Mouse (Mus musculus) liver, embryonic 16.5 days (tissue): ENCODE data around the gene Adat3. TPM values are rescaled to one million over a fixed set of nuclear protein-coding genes. Genes with fewer than 3 reads are reported as not detected.

Experiments
- ATAC-seq: fragments of 200-750 bp; cut with Nextera tagmentation; 2 replicates; pipeline ENCODE4 v1.8.0; 2017; ENCODE audit warnings: low read depth, mild to moderate bottlenecking, moderate number of reproducible peaks, moderate library complexity
- H3K27ac ChIP-seq: fragments of 300-500 bp; sonication (generic); 2 replicates; pipeline ENCODE4 v1.5.1; 2014; ENCODE audit warnings: mild to moderate bottlenecking, low read length
- H3K27me3 ChIP-seq: fragments of 300-500 bp; sonication (generic); 2 replicates; pipeline ENCODE4 v1.6.1; 2014; ENCODE audit warnings: low read depth, low read length, mixed read lengths; ENCODE audit not compliant: control insufficient read depth, insufficient read depth
- H3K36me3 ChIP-seq: fragments of 300-500 bp; sonication (generic); 2 replicates; pipeline ENCODE4 v1.6.1; 2014; ENCODE audit warnings: mild to moderate bottlenecking; ENCODE audit not compliant: control insufficient read depth, insufficient read depth
- H3K4me1 ChIP-seq: fragments of 300-500 bp; sonication (generic); 2 replicates; pipeline ENCODE4 v1.6.1; 2014; ENCODE audit warnings: low read depth, low read length, mixed read lengths; ENCODE audit not compliant: control insufficient read depth
- H3K4me2 ChIP-seq: fragments of 300-500 bp; sonication (generic); 2 replicates; pipeline ENCODE4 v1.6.1; 2014; ENCODE audit warnings: low read depth, low read length, mixed read lengths
- H3K4me3 ChIP-seq: fragments of 300-500 bp; sonication (generic); 2 replicates; pipeline ENCODE4 v1.5.1; 2014; ENCODE audit warnings: low read depth, mild to moderate bottlenecking, low read length
- H3K9ac ChIP-seq: fragments of 300-500 bp; sonication (generic); 2 replicates; pipeline ENCODE4 v1.6.1; 2014; ENCODE audit warnings: low read depth, low read length
- H3K9me3 ChIP-seq: fragments of 300-500 bp; sonication (generic); replicated peaks from 2 replicates; pipeline ENCODE4 v1.6.1; 2016; ENCODE audit warnings: low read length; ENCODE audit not compliant: control insufficient read depth
- WGBS: fragments of 180-500 bp; shearing (Covaris S2); extraction: QIAGEN DNeasy Blood & Tissue Kit; methylation state at CpG from one replicate; pipeline ENCODE4 v1.1.7; 2014; ENCODE audit not compliant: insufficient replicate concordance; 5-methylcytosine and 5-hydroxymethylcytosine counted together
- microRNA-seq: library from miRNA; unstranded; fragments of <30 nt; microRNA quantifications from one replicate; pipeline ENCODE4, GENCODE M21; 2016
- polyA plus RNA-seq: library from polyadenylated mRNA; unstranded; fragments of >200 nt; fragmentation: Nextera tagmentation; extraction: Ambion mirVana; gene quantifications from 2 replicates; pipeline ENCODE4 v1.2.1, GENCODE M21; 2015

Gene Adat3
- polyA plus RNA-seq, 1 experiment from 2014 or later = 3.2 TPM

- Histone ChIP-seq H3K27ac (no peak overlapping the region), H3K4me2 (0 out of 2 replicates have a peak overlapping the region, but pooled peaks have one; percentile 93), H3K36me3 (no peaks in the 10 kb centered on the region), H3K9ac (no peak overlapping the region), H3K9me3 (no peaks in the 10 kb centered on the region), H3K4me3 (no peak overlapping the region), H3K27me3 (no peaks in the 10 kb centered on the region), H3K4me1 (peaks cover 39% of the 10 kb centered on the region)
- WGBS = 89% methylated on average over 6 of the region's 6 CpGs
- ATAC-seq = no peak
Observed at GRCm38 (mm10) chr10:80654866-80655265, 52.2 kb downstream of the Adat3 start.

- peaks cover 39% of the 10 kb centered on the region for H3K4me1 ChIP-seq
- H3K4me3 ChIP-seq = peak overlapping the region; percentile 83
- H3K9ac ChIP-seq = peak overlapping the region; percentile 88
- WGBS = under 1% methylated on average over 12 of the region's 12 CpGs
- peak; percentile 5 for ATAC-seq
- H3K4me2 ChIP-seq = peak overlapping the region; percentile 93
- H3K27ac ChIP-seq = peak overlapping the region; percentile 66
- H3K9me3 ChIP-seq = no peaks in the 10 kb centered on the region
- no peaks in the 10 kb centered on the region for H3K27me3 ChIP-seq
- H3K36me3 ChIP-seq = no peaks in the 10 kb centered on the region
Observed at GRCm38 (mm10) chr10:80655406-80656129, 52.9 kb downstream of the Adat3 start.

DNA sequence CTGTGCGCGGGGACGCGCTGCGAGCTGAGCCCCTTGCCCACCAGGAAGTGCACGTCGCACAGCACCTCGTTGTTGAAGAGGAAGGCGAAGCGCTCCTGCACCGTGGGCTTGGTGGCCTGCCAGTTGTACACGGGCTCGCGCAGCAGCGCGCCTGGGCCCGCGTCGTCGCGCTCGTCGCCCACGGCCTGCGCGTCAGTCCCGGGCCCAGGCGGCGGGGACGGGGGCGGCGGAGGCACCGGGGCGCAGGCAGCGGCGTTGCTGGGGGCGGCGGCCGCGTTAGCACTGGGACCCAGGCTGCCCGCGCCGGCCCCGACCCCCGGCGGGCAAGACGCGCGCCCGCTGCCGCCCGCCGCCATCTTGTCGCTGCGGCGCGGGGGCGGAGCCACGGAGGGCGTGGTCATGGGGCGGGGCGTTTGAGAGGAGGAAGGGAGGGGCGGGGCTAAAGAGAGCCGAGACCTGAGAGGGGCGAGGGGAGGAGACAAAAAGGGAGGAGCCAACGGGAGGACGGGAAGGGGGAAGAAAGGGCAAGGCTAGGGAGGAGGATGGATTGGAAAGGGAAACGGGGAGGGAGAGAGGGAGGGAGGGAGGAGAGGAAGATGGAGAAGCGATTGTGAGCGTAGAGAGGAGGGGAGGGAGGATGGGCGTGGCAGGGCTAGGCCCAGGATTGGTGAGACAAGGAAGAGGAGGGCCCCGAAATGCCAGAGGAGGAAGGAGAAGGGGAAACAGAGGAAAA lies 53.6 kb downstream of the Adat3 start:
- Histone ChIP-seq H3K36me3 (no peaks in the 10 kb centered on the region), H3K4me1 (peaks cover 39% of the 10 kb centered on the region), H3K9ac (peak overlapping the region; percentile 88), H3K4me3 (peak overlapping the region; percentile 83), H3K9me3 (no peaks in the 10 kb centered on the region), H3K27me3 (no peaks in the 10 kb centered on the region), H3K4me2 (peak overlapping the region; percentile 93), H3K27ac (peak overlapping the region; percentile 83)
- ATAC-seq = peak; percentile 68
- under 1% methylated on average over 72 of the region's 72 CpGs for WGBS

GRCm38 (mm10) chr10:80656863-80657623 lies 54.4 kb downstream of the Adat3 start, which contains the start of gene Btbd2:
Gene Btbd2 (minus strand): TSS chr10:80657071.
- WGBS = 33% methylated on average over 15 of the region's 15 CpGs
- Histone ChIP-seq H3K9ac (peak within 1 kb of the TSS; percentile 88), H3K9me3 (no peaks in the 10 kb centered on the region), H3K4me3 (peak within 1 kb of the TSS; percentile 83), H3K4me1 (peaks cover 39% of the 10 kb centered on the region), H3K36me3 (no peaks in the 10 kb centered on the region), H3K4me2 (peak within 1 kb of the TSS; percentile 93), H3K27ac (peak within 1 kb of the TSS; percentile 83), H3K27me3 (no peaks in the 10 kb centered on the region)
- ATAC-seq = peak; percentile 55

Small RNA genes within 50 kb of the gene (microRNA-seq; reads per million reads assigned to microRNA genes)
- not detected for gene Mir6912

Other genes with a start within 250 kb of the Adat3 start
- gene Plk5, start 246.4 kb upstream of the Adat3 start, polyA plus RNA-seq = 0.05 and 0.18 TPM in 2 replicates
- 0.32 and 0.60 TPM in 2 replicates for gene Mex3d, start 215.2 kb upstream of the Adat3 start, polyA plus RNA-seq
- 49.2 and 52.7 TPM in 2 replicates for gene Mbd3, start 203.3 kb upstream of the Adat3 start, polyA plus RNA-seq
- 509 and 519 TPM in 2 replicates for gene Uqcr11, start 196.1 kb upstream of the Adat3 start, polyA plus RNA-seq
- gene Tcf3, start 169.2 kb upstream of the Adat3 start, polyA plus RNA-seq = 39.8 and 44.4 TPM in 2 replicates
- 0.02 TPM in 1 of 2 replicates, not detected in the other for gene Onecut3, start 108.0 kb upstream of the Adat3 start, polyA plus RNA-seq
- 0.02 TPM in 1 of 2 replicates, not detected in the other for gene Atp8b3, start 63.8 kb upstream of the Adat3 start, polyA plus RNA-seq
- 10.9 and 12.1 TPM in 2 replicates for gene Rexo1, start 41.3 kb upstream of the Adat3 start, polyA plus RNA-seq
- 9.6 and 10.7 TPM in 2 replicates for gene Klf16, start 25.6 kb upstream of the Adat3 start, polyA plus RNA-seq
- 31.4 and 35.9 TPM in 2 replicates for gene Abhd17a, start 12.5 kb upstream of the Adat3 start, polyA plus RNA-seq
- 35.3 and 38.3 TPM in 2 replicates for gene Scamp4, start within 50 bp of the Adat3 start, polyA plus RNA-seq
- gene Gm49322, start 3.1 kb downstream of the Adat3 start, polyA plus RNA-seq = 1.2 and 1.5 TPM in 2 replicates
- gene Csnk1g2, start 20.0 kb downstream of the Adat3 start, polyA plus RNA-seq = 5.0 and 9.8 TPM in 2 replicates
- 2.8 and 5.1 TPM in 2 replicates for gene Btbd2, start 54.2 kb downstream of the Adat3 start, polyA plus RNA-seq
- 41.5 and 54.4 TPM in 2 replicates for gene Mknk2, start 75.2 kb downstream of the Adat3 start, polyA plus RNA-seq
- gene Mob3a, start 99.1 kb downstream of the Adat3 start, polyA plus RNA-seq = 26.1 and 27.4 TPM in 2 replicates
- 9.3 and 10.4 TPM in 2 replicates for gene Izumo4, start 99.3 kb downstream of the Adat3 start, polyA plus RNA-seq
- 20.9 and 21.2 TPM in 2 replicates for gene Ap3d1, start 139.4 kb downstream of the Adat3 start, polyA plus RNA-seq
- gene Dot1l, start 152.3 kb downstream of the Adat3 start, polyA plus RNA-seq = 6.0 and 7.5 TPM in 2 replicates
- gene Sf3a2, start 195.3 kb downstream of the Adat3 start, polyA plus RNA-seq = 23.4 and 30.1 TPM in 2 replicates
- gene Plekhj1, start 195.7 kb downstream of the Adat3 start, polyA plus RNA-seq = 61.4 and 64.7 TPM in 2 replicates
- 0.08 TPM in 1 of 2 replicates, not detected in the other for gene Amh, start 202.4 kb downstream of the Adat3 start, polyA plus RNA-seq
- gene Jsrp1, start 210.6 kb downstream of the Adat3 start, polyA plus RNA-seq = 0.54 and 1.2 TPM in 2 replicates
- gene Oaz1, start 223.8 kb downstream of the Adat3 start, polyA plus RNA-seq = 1,363 and 1,382 TPM in 2 replicates
- not detected in 2 replicates for gene Lingo3, start 241.2 kb downstream of the Adat3 start, polyA plus RNA-seq